Mouse (Mus musculus) cerebellum, adult 11-12 months (tissue): Measurements from ENCODE around the gene Hspa1l.

Source experiments
- DNase-seq: peaks from one replicate; pipeline ENCODE4 v3.0.0; 2022

Hspa1l gene

DNA sequence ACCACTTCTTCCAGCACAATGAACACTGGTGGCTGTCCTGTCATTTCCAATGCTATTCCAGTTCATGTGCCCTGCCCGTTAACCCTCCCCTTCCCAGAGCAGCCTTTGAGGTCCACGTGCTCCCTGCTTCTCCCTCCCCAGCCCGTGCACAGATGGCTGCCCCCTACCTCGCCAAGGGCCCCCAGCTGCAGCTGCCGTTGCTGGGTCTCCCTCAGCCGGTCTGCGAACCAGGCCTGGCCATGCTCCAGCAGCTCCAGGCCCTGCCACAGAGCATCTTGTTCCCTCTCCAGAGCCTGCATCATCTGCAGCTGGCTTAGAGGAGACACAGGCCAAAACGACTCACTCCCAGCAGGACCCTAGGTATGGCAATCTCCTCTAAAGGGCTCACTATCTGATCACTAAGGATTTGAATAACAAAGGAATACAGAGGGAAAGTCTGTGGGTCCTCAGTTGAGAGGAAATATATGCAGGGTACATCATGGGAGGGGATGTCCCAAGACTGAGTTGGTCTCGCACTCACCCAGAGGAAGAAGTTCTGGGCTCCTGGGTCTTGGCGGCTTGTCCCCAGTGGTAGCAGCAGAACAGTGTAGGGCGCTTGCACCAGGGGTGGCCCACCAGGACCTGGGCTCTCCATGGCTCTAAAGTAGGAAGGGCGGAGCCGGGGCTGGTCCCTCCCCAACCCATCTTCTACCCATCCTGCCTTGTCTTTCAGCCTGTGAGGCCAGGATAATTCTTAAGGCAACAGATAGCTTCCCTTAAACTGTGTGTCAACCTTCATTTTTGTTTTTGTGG is 55.0 kb downstream of the Hspa1l start, which contains the start of gene Sapcd1:
TSS of gene Sapcd1 (minus strand) at position 740 of the 792 bp plus-strand sequence.
- DNase-seq = peak; percentile 49

DNA sequence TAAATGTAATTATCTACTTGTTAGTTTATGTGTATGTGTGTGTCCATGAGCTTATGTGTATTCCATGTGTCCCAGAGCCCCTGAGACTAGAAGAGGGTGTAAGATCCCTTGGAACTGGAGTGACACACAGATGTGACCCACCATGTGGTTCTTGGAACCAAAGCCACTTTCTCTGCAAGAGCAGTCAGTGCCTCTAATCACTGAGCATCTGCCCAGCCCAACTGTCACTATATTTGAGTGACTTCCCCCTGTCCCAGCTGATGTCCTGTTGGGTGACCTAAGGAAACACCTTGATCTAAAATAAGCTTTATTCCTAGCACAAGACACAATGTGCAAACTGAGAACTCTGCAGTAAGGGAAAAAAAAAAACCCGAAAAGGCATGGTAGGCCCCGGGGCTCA is 55.8 kb downstream of the Hspa1l start:
- no peak for DNase-seq
